Mouse (Mus musculus) A20 (cell line): ENCODE data around the gene Gm5416.
A peak's percentile ranks its signal among the peaks of the same experiment; 100 is the strongest.
"Not testable (repeated sequence)": the region's sequence is repeated elsewhere in the genome, so short reads cannot be mapped to it uniquely, and the experiment has no call there.

Experiments used
- DNase-seq: peaks from one replicate; pipeline ENCODE4 v3.0.0-alpha.2; 2011; ENCODE audit warnings: low read depth, low spot score

Gm5416 gene

DNA sequence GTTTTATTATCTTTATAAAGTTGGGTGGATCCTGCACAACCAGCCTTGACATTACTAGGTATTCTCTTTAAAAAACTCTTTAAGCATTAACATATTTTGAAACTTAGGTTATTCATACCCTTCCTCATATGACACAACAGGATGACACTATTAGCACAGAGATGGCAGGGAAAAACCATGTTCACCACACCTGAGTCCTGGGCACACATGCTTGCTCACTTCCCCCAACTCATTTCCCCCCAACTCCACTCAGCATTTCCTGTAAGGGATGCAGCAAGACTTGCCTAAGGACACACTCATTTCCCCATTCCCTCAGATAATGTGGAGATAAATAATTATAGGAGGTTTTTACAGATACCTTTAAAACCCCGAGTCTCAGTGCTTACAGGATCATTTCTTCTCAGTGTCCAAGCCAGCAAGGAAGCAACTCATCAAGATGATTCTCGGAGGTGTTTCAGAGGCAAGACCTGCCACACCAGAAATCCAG, at the start of gene Gm5416:
TSS of gene Gm5416 (plus strand) at position 437 of the 487 bp plus-strand sequence.
- DNase-seq = no peak

DNA sequence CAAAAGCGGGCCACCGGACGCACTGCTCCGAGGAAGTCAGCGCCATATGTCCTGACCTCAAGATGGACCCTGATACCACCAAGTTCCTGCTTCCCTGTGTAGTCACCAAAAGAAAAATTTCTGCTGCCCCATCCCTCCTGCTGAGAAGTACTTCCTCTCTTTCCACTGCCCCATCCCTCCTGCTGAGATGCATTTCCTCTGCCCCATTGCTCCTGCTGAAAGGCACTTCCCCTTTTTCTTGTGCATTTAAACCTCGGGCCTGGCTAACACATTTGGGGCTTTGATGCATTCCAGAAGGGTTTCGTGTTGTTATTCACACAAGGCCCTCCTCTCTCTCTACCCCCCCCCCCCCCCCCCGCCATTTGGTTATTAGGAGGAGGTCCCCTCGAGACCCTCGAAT, 42.4 kb upstream of the Gm5416 start:
- peak; percentile 19 for DNase-seq

DNA sequence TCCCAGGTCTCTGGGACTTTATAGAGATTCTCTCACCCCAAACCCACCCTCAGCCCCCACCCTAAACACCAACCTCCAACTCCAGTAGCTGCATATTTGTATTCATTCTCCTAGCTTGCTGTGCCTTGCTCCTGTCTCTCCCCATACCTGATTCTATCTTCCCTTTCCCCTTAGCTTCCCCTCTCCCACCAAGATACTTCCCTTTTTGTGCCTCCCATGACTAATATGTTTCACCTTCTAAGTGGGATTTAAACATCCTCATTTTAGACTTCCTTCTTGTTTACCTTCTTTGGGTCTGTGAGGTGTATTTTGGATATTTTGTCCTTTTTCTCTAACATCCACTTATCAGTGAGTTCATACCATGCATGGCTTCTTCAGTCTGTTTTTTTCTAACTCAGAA, 34.1 kb upstream of the Gm5416 start:
- no peak for DNase-seq

DNA sequence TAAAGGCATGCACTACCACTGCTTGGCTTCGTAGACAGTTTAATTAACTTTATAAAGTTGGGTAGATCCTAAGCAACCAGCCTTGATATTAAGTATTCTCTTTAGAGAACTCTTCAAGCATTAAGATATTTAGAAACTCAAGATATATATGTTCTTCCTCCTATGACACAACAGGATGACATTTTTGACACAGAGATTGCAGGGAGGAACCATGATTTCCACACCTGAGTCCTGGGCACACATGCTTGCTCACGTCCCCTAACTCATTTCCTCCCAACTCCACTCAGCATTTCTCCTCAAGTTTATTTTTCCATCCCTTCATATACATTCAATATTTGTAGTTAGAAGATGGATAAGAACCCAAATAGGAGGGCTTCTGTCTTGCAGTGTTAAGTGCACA, 30.3 kb upstream of the Gm5416 start:
- DNase-seq = no peak

DNA sequence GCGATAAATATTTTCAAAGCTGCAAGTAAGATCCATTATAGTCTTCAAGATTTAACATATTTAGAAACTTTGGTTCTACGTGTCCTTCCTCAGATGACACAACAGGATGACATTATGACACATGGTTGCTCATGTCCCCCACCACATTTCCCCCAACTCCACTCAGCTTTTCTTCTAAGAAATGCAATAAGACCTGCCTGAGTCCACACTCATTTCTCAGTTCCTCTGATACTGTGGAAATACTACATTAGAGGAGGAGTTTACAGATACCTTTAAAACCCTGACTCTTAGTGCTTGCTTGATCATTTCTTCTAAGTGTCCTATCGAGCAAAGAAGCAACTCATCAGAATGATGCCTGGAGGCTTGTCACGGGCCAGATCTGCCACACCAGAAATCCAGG, 26.3 kb upstream of the Gm5416 start, which contains the start of gene Gm5483:
TSS of gene Gm5483 (plus strand) at position 301 of the 400 bp plus-strand sequence.
- DNase-seq = not testable (repeated sequence)

DNA sequence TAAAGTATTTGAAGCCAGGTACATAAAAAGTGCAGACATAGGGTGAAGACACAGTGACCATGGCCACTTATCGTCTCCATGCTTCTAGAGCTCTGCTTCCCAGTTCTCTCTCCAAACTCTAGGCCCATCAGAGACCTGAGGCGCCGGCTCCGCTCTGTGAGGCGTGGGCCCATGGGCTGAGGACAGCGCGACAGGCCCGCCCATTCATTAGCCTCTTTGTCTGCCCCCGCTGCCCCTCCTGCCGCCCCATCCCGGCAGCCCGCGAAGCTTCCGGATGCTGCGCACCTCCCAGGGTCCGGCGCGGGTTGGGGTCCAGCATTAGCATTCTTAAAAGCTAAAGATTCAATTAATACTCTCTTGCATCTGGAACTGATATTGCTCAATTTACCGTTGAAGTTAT, 11.0 kb upstream of the Gm5416 start:
- DNase-seq = no peak

DNA sequence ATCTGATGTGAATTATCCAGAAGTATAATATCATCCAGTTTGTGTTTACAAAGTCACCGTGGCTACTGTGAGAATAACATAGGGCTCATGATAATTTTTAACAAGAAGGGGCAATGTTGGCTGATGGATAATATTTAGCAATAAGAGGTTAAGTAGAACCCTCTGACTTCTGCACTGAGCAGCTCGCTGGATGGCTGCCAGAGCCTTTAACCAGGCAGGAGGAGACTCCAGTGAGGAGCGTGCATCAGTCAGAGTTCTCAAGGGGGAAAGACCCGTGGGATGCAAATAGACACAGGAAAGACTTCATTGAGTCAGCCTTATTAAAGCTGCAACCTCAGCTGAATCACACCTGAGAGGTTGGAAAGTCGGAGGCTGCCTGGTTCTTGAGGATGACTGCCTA, 6.4 kb upstream of the Gm5416 start:
- DNase-seq = no peak

DNA sequence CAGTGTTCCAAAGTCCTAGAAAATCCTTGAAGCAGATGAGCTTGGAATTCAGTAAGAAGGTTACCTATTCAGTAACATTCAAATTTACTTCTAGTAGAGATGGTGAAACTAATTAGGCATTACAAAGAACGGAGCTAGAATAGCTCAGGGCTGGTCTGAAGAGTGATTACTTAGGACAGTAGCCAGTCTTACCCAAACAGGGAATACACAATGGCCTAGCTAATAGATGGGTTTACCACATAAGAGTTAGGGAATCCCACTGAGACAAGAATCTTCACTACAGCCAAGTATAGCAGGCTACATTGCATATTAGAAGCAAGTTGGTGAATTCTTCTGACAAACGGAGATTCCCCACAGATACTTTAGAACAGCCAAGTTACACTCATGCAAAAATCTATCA, 4.5 kb upstream of the Gm5416 start:
- DNase-seq = not testable (repeated sequence)

DNA sequence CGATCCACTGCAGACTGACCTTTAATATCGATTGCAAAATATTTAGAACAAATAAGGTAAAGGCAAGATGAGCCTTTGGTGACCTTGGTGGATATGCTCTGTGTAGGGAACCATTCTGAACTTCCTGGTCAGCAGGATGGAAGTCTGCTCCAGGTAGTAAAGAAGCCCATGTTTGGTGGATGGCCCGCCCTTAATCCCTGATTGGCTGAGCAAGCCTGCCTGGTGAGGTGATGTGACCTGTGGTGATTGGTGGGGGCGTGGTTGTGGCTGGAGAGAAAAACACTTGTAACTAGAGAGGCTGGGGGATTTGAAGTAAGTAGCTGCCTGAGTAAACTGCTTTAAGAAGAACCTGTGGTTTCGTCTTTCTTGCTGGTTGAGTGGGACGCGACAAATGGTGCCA, 11.0 kb downstream of the Gm5416 start, which contains the start of gene 2010005H15Rik:
TSS of gene 2010005H15Rik (plus strand) at position 301 of the 400 bp plus-strand sequence.
- DNase-seq = peak; percentile 33

DNA sequence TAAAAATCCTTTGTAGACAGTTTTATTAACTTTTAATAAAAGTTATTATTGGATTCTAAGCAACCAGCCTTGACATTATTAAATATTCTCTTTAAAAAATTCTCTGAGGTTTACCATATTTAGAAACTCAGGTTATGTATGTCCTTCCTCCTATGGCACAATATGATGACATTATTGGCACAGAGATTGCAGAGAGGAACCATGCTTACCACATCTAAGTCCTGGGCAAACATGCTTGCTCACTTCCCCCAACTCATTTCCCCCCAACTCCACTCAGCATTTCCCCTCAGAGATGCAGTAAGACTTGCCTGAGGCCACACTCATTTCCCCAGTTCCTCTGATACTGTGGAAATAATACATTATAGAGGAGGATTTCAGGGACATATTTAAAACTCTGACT, 50.4 kb downstream of the Gm5416 start:
- not testable (repeated sequence) for DNase-seq
